Mouse (Mus musculus): ENCODE results near the gene Gsto1.

- TF ChIP-seq CTCF (IDR thresholded peaks at IDR 0.05; ENCODE audit: borderline replicate concordance, control insufficient read depth, extremely low read depth, insufficient read depth, low read length, poor library complexity) (no peak), POLR2A (IDR thresholded peaks at IDR 0.05; ENCODE audit: control insufficient read depth, extremely low read depth, insufficient read depth, low read length, poor library complexity) (no peak)
Measured at GRCm38 (mm10) chr19:47902316-47903201, 47.8 kb downstream of the Gsto1 start.

All from thymus, adult 2 months (tissue).